Mouse (Mus musculus): Measurements from ENCODE around the gene Pnmt.

DNA sequence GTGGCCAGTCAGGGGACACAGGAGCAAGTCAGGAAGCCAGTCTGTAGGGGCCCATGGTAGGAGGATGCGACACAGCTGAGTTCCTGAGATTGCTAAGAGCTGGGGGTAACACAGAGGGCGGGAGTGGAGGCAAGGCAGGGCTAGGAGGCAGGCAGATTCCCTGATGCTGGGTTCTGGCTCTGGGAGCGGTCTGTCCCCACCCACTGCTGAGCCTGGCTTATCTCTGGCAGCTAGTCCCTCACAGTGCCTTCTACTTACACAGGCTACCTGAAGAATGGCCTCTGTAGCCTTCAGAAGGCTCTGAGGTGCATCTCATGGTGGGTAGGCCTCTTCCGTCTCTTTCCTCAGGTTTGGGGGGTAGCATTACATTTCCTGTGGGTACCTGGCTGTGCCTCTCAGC lies 6.4 kb downstream of the Pnmt start:
- TF ChIP-seq GATA1 (IDR thresholded peaks at IDR 0.05; ENCODE audit: low read length) (peak; percentile 68), TAL1 (IDR thresholded peaks at IDR 0.05; ENCODE audit: low read length) (no peak)
